Mouse (Mus musculus): Measurements from ENCODE around the gene Nars2.
"Not testable (repeated sequence)": the region's sequence is repeated elsewhere in the genome, so short reads cannot be mapped to it uniquely, and the experiment has no call there.

Nars2 gene

GRCm38 (mm10) chr7:96951281-96952051 lies at the start of gene Nars2:
TSS of gene Nars2 (plus strand) at chr7:96951505.
- DNase-seq, result peak; percentile 94 to 95

GRCm38 (mm10) chr7:96902183-96902582 lies 49.1 kb upstream of the Nars2 start:
- no peak for DNase-seq

GRCm38 (mm10) chr7:96903088-96903985 lies 48.0 kb upstream of the Nars2 start:
- DNase-seq, result no peak

- DNase-seq, result no peak
Measured at GRCm38 (mm10) chr7:96904442-96904841, 46.9 kb upstream of the Nars2 start.

- DNase-seq, result no peak
Measured at GRCm38 (mm10) chr7:96904936-96905335, 46.4 kb upstream of the Nars2 start.

GRCm38 (mm10) chr7:96905422-96905821 lies 45.9 kb upstream of the Nars2 start:
- no peak for DNase-seq

GRCm38 (mm10) chr7:96906216-96906615 lies 45.1 kb upstream of the Nars2 start:
- DNase-seq, result no peak

GRCm38 (mm10) chr7:96907971-96908680 lies 43.2 kb upstream of the Nars2 start:
- DNase-seq, result no peak

- DNase-seq, result peak; percentile 44 to 57
Measured at GRCm38 (mm10) chr7:96909856-96910255, 41.4 kb upstream of the Nars2 start.

GRCm38 (mm10) chr7:96910310-96910960 lies 40.9 kb upstream of the Nars2 start:
- no peak for DNase-seq

- DNase-seq, result peak; percentile 80 to 88
Measured at GRCm38 (mm10) chr7:96914031-96914430, 37.3 kb upstream of the Nars2 start.

GRCm38 (mm10) chr7:96915452-96916105 lies 35.7 kb upstream of the Nars2 start:
- DNase-seq, result peak; percentile 55 to 72

GRCm38 (mm10) chr7:96920447-96921095 lies 30.7 kb upstream of the Nars2 start:
- DNase-seq, result no peak

GRCm38 (mm10) chr7:96922927-96923326 lies 28.4 kb upstream of the Nars2 start:
- DNase-seq, result no peak

- no peak for DNase-seq
Measured at GRCm38 (mm10) chr7:96943715-96944377, 7.5 kb upstream of the Nars2 start.

GRCm38 (mm10) chr7:96946501-96946900 lies 4.8 kb upstream of the Nars2 start:
- not testable (repeated sequence) for DNase-seq

- no peak for DNase-seq
Measured at GRCm38 (mm10) chr7:96952094-96952493, 789 bp downstream of the Nars2 start.

- no peak for DNase-seq
Measured at GRCm38 (mm10) chr7:96959168-96959567, 7.9 kb downstream of the Nars2 start.

- no peak for DNase-seq
Measured at GRCm38 (mm10) chr7:96967188-96967587, 15.9 kb downstream of the Nars2 start.

GRCm38 (mm10) chr7:96970359-96970758 lies 19.1 kb downstream of the Nars2 start:
- DNase-seq, result no peak
